Mouse (Mus musculus) heart, embryonic 13.5 days (tissue): ENCODE measurements at regions not wholly inside any gene's neighbourhood (a gene's known extent, or its start where the extent isn't known, plus 50 kb on each side); places are given as distances from the start of the nearest gene placed in this dataset.

Experiments
- ATAC-seq: fragments of 200-750 bp; cut with Nextera tagmentation; 2 replicates; pipeline ENCODE4 v1.8.0; 2017; ENCODE audit warnings: moderate TSS enrichment; ENCODE audit not compliant: insufficient number of reproducible peaks, low FRiP score, low TSS enrichment; ENCODE audit errors: extremely low read depth
- H3K27ac ChIP-seq: fragments of 300-500 bp; sonication (generic); replicated peaks from 2 replicates; pipeline ENCODE4 v1.5.1; 2015; ENCODE audit warnings: moderate library complexity, mild to moderate bottlenecking, inconsistent platforms
- H3K27me3 ChIP-seq: fragments of 300-500 bp; sonication (generic); replicated peaks from 2 replicates; pipeline ENCODE4 v1.6.1; 2015; ENCODE audit warnings: mild to moderate bottlenecking, inconsistent platforms
- H3K36me3 ChIP-seq: fragments of 300-500 bp; sonication (generic); 2 replicates; pipeline ENCODE4 v1.6.1; 2015; ENCODE audit warnings: mild to moderate bottlenecking, inconsistent platforms
- H3K4me1 ChIP-seq: fragments of 300-500 bp; sonication (generic); 2 replicates; pipeline ENCODE4 v1.6.1; 2015; ENCODE audit warnings: inconsistent platforms
- H3K4me2 ChIP-seq: fragments of 300-500 bp; sonication (generic); 2 replicates; pipeline ENCODE4 v1.6.1; 2015; ENCODE audit warnings: inconsistent platforms, mild to moderate bottlenecking, moderate library complexity
- H3K4me3 ChIP-seq: fragments of 300-500 bp; sonication (generic); 2 replicates; pipeline ENCODE4 v1.5.1; 2015; ENCODE audit warnings: moderate library complexity, mild to moderate bottlenecking, inconsistent platforms
- H3K9ac ChIP-seq: fragments of 300-500 bp; sonication (generic); 2 replicates; pipeline ENCODE4 v1.6.1; 2015; ENCODE audit warnings: inconsistent platforms, mild to moderate bottlenecking, moderate library complexity
- H3K9me3 ChIP-seq: fragments of 300-500 bp; sonication (generic); 2 replicates; pipeline ENCODE4 v1.6.1; 2016; ENCODE audit warnings: inconsistent platforms
- WGBS: fragments of 180-500 bp; shearing (Covaris S2); methylation state at CpG from one replicate; pipeline ENCODE4 v1.1.7; 2015; ENCODE audit warnings: mixed read lengths; 5-methylcytosine and 5-hydroxymethylcytosine counted together

DNA sequence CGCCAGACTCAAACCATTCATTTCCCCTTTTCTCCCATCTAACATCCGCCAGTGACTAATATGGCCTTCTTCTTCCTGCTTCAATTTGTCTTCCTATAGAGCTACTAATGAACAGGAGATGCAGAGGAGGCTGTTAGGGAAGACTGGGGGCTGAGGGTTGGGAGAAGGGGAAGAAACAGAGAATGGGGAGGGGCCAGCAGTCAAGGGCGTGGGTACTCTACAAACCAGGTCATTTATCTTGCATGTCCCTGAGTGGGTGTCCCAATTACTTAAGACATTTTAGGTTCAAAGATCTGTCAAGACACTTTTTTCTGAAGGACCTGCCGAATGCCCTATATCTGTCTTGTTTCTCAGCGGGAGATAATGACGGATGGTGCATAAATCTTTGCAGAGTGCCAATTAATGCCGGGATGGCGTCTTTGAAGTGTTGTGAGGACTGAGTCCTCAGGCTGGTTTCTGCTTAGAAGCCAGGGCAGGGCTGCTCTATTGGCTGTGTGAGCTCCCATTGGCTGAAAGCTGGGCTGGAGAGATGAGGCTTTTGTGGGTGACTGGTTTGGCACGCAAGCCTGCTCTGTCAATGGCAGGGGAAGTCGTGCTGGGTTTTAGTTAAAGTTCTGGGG lies 294.7 kb upstream of the Ppp2r3a start:
- no peak overlapping the region for H3K4me2 ChIP-seq
- H3K9ac ChIP-seq, result no peak overlapping the region
- WGBS, result 61% methylated on average over 10 of the region's 10 CpGs
- H3K27ac ChIP-seq, result no peak overlapping the region
- no peak for ATAC-seq
- H3K4me3 ChIP-seq, result no peak overlapping the region
- H3K4me1 ChIP-seq, result no peaks in the 10 kb centered on the region
- no peaks in the 10 kb centered on the region for H3K36me3 ChIP-seq
- no peaks in the 10 kb centered on the region for H3K27me3 ChIP-seq
- H3K9me3 ChIP-seq, result no peaks in the 10 kb centered on the region

- H3K4me3 ChIP-seq, result no peak overlapping the region
- H3K4me1 ChIP-seq, result no peaks in the 10 kb centered on the region
- no peak overlapping the region for H3K4me2 ChIP-seq
- H3K27me3 ChIP-seq, result no peaks in the 10 kb centered on the region
- no peak for ATAC-seq
- H3K9me3 ChIP-seq, result no peaks in the 10 kb centered on the region
- H3K9ac ChIP-seq, result no peak overlapping the region
- H3K36me3 ChIP-seq, result no peaks in the 10 kb centered on the region
- H3K27ac ChIP-seq, result no peak overlapping the region
- WGBS, result 32% methylated on average over 7 of the region's 7 CpGs
Measured at GRCm38 (mm10) chr9:101518137-101518536, 266.5 kb upstream of the Ppp2r3a start.

GRCm38 (mm10) chr9:101510807-101511206 lies 259.2 kb upstream of the Ppp2r3a start:
- Histone ChIP-seq H3K9me3 (no peaks in the 10 kb centered on the region), H3K9ac (no peak overlapping the region), H3K4me3 (no peak overlapping the region), H3K36me3 (no peaks in the 10 kb centered on the region), H3K4me1 (no peaks in the 10 kb centered on the region), H3K4me2 (no peak overlapping the region), H3K27me3 (no peaks in the 10 kb centered on the region), H3K27ac (no peak overlapping the region)
- ATAC-seq, result no peak
- 67% methylated on average over 3 of the region's 3 CpGs for WGBS

DNA sequence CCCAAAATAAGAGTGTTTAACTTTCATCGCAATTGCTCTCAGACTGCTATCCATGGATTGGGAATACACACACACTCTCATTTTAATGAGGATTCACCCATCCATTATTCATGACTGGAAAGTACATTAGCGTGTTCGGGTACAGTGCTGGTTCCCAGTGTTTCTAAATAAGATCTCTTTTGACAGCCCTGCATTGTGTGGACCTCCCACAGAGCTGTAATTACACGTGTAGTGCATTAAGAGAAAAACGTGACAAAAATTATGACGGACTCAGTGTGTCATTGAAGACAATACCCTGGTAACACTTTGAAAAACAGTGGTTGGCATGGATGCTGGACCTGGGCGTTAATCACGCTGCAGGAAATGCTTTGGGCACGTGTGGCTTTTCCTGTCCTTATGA lies 257.6 kb upstream of the Ppp2r3a start:
- ATAC-seq, result no peak
- H3K4me1 ChIP-seq, result no peaks in the 10 kb centered on the region
- H3K9me3 ChIP-seq, result no peaks in the 10 kb centered on the region
- H3K36me3 ChIP-seq, result no peaks in the 10 kb centered on the region
- no peak overlapping the region for H3K4me2 ChIP-seq
- H3K4me3 ChIP-seq, result no peak overlapping the region
- no peak overlapping the region for H3K27ac ChIP-seq
- H3K27me3 ChIP-seq, result no peaks in the 10 kb centered on the region
- 75% methylated on average over 9 of the region's 9 CpGs for WGBS
- H3K9ac ChIP-seq, result no peak overlapping the region

GRCm38 (mm10) chr9:101507023-101507690 lies 255.6 kb upstream of the Ppp2r3a start:
- Histone ChIP-seq H3K36me3 (no peaks in the 10 kb centered on the region), H3K27ac (no peak overlapping the region), H3K9me3 (no peaks in the 10 kb centered on the region), H3K4me3 (no peak overlapping the region), H3K4me1 (no peaks in the 10 kb centered on the region), H3K27me3 (no peaks in the 10 kb centered on the region), H3K9ac (no peak overlapping the region), H3K4me2 (no peak overlapping the region)
- no peak for ATAC-seq
- 73% methylated on average over 6 of the region's 6 CpGs for WGBS

GRCm38 (mm10) chr9:101501706-101502465 lies 250.3 kb upstream of the Ppp2r3a start:
- no peaks in the 10 kb centered on the region for H3K9me3 ChIP-seq
- no peak overlapping the region for H3K4me2 ChIP-seq
- 42% methylated on average over 16 of the region's 16 CpGs for WGBS
- no peak overlapping the region for H3K4me3 ChIP-seq
- H3K27ac ChIP-seq, result no peak overlapping the region
- ATAC-seq, result no peak
- no peaks in the 10 kb centered on the region for H3K36me3 ChIP-seq
- H3K9ac ChIP-seq, result no peak overlapping the region
- peaks cover 5% of the 10 kb centered on the region; the same call in 1 of the 2 replicates for H3K4me1 ChIP-seq
- no peaks in the 10 kb centered on the region for H3K27me3 ChIP-seq

GRCm38 (mm10) chr9:101501036-101501435 lies 249.4 kb upstream of the Ppp2r3a start:
- ATAC-seq, result no peak
- Histone ChIP-seq H3K4me2 (no peak overlapping the region), H3K36me3 (no peaks in the 10 kb centered on the region), H3K4me1 (peaks cover 5% of the 10 kb centered on the region; the same call in 1 of the 2 replicates), H3K27ac (no peak overlapping the region), H3K9me3 (no peaks in the 10 kb centered on the region), H3K4me3 (no peak overlapping the region), H3K9ac (no peak overlapping the region), H3K27me3 (no peaks in the 10 kb centered on the region)
- 76% methylated on average over 3 of the region's 3 CpGs for WGBS

GRCm38 (mm10) chr9:101498721-101499120 lies 247.1 kb upstream of the Ppp2r3a start:
- 81% methylated on average over 5 of the region's 5 CpGs for WGBS
- Histone ChIP-seq H3K4me2 (no peak overlapping the region), H3K4me1 (peaks cover 5% of the 10 kb centered on the region; the same call in 1 of the 2 replicates)

GRCm38 (mm10) chr9:101495768-101496167 lies 244.2 kb upstream of the Ppp2r3a start:
- Histone ChIP-seq H3K4me2 (no peak overlapping the region), H3K9ac (no peak overlapping the region), H3K36me3 (no peaks in the 10 kb centered on the region), H3K9me3 (no peaks in the 10 kb centered on the region), H3K27me3 (no peaks in the 10 kb centered on the region), H3K4me1 (0 out of 2 replicates have a peak, but pooled peaks cover 3% of the 10 kb centered on the region), H3K4me3 (no peak overlapping the region), H3K27ac (no peak overlapping the region)
- no peak for ATAC-seq
- WGBS, result 76% methylated on average over 6 of the region's 6 CpGs

More at GRCm38 (mm10) chr9:101498721-101499120, 247.1 kb upstream of the Ppp2r3a start:
- no peak for ATAC-seq
- Histone ChIP-seq H3K4me3 (no peak overlapping the region), H3K9me3 (no peaks in the 10 kb centered on the region), H3K27me3 (no peaks in the 10 kb centered on the region), H3K36me3 (no peaks in the 10 kb centered on the region), H3K9ac (no peak overlapping the region), H3K27ac (no peak overlapping the region)

DNA sequence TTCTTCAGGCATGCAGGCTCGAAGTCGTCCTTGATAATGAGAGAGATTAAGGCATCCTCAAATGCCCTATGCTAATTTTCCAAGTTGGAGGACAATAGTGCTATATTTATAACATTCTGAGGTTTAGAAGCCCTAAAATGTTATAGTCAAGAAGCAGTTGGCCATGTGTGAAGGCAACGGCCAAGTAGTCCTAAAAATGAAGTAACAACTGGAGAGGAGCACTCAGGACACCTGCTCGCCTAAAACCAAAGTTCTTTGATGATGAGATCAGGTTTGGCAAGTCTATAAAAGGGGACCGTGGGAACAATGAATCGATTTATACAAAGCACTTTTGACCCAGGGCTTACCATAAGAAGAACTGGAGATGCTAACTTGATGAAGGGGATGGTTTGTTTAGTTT lies 237.4 kb upstream of the Ppp2r3a start:
- no peak for ATAC-seq
- Histone ChIP-seq H3K9me3 (no peaks in the 10 kb centered on the region), H3K36me3 (no peaks in the 10 kb centered on the region), H3K27ac (no peak overlapping the region), H3K27me3 (no peaks in the 10 kb centered on the region), H3K4me2 (no peak overlapping the region), H3K4me1 (0 out of 2 replicates have a peak, but pooled peaks cover 3% of the 10 kb centered on the region), H3K9ac (no peak overlapping the region), H3K4me3 (no peak overlapping the region)
- WGBS, result 75% methylated on average over 6 of the region's 6 CpGs

DNA sequence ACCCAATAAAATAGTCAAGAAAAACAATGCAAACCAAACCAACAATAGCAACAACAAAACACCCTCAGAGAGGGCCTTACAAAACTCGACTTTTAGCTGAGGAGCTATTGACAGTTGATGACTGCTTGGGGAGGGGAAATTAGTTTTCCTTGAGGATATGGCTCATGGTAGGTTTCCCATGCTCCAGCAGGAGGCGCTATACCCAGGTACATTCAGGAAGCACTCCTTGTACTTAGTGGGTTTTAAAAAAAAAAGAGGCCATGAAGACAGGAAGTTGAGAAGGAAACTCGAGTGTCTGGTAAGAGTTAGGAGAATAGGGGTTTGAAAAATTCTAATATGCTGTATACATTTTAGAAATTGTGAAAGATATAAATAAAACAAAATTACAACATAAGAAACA lies 224.6 kb upstream of the Ppp2r3a start:
- WGBS, result 59% methylated on average over 3 of the region's 3 CpGs
- no peaks in the 10 kb centered on the region for H3K36me3 ChIP-seq
- no peaks in the 10 kb centered on the region for H3K9me3 ChIP-seq
- no peak overlapping the region for H3K9ac ChIP-seq
- H3K4me2 ChIP-seq, result no peak overlapping the region
- no peak for ATAC-seq
- H3K4me3 ChIP-seq, result no peak overlapping the region
- peaks cover 22% of the 10 kb centered on the region for H3K4me1 ChIP-seq
- no peak overlapping the region for H3K27ac ChIP-seq
- H3K27me3 ChIP-seq, result no peaks in the 10 kb centered on the region
